Mouse (Mus musculus) lung, postnatal 0 days (tissue): Measurements from ENCODE around the gene 1700034J05Rik. TPM values are rescaled to one million over a fixed set of nuclear protein-coding genes. Genes with fewer than 3 reads are reported as not detected.

ENCODE experiments used
- ATAC-seq: fragments of 200-750 bp; cut with Nextera tagmentation; 2 replicates; pipeline ENCODE4 v1.8.0; 2017; ENCODE audit warnings: moderate library complexity
- DNase-seq: peaks from one replicate; pipeline ENCODE4 v3.0.0-alpha.2; 2016; ENCODE audit warnings: low spot score
- H3K27ac ChIP-seq: fragments of 300-500 bp; sonication (generic); 2 replicates; pipeline ENCODE4 v1.5.1; 2014; ENCODE audit warnings: antibody characterized with exemption, mild to moderate bottlenecking, low read length, mixed read lengths
- H3K27me3 ChIP-seq: fragments of 300-500 bp; sonication (generic); replicated peaks from 2 replicates; pipeline ENCODE4 v1.6.1; 2014; ENCODE audit warnings: low read length, mixed read lengths; ENCODE audit not compliant: insufficient read depth
- H3K36me3 ChIP-seq: fragments of 300-500 bp; sonication (generic); 2 replicates; pipeline ENCODE4 v1.6.1; 2014; ENCODE audit warnings: low read length, mixed read lengths; ENCODE audit not compliant: insufficient read depth
- H3K4me1 ChIP-seq: fragments of 300-500 bp; sonication (generic); 2 replicates; pipeline ENCODE4 v1.6.1; 2014; ENCODE audit warnings: antibody characterized with exemption, low read depth, low read length, mixed read lengths; ENCODE audit not compliant: insufficient read depth
- H3K4me2 ChIP-seq: fragments of 300-500 bp; sonication (generic); replicated peaks from 2 replicates; pipeline ENCODE4 v1.6.1; 2014; ENCODE audit warnings: low read depth, mild to moderate bottlenecking, low read length, moderate library complexity, mixed read lengths
- H3K4me3 ChIP-seq: fragments of 300-500 bp; sonication (generic); 2 replicates; pipeline ENCODE4 v1.5.1; 2014; ENCODE audit warnings: low read depth, low read length
- H3K9ac ChIP-seq: fragments of 300-500 bp; sonication (generic); replicated peaks from 2 replicates; pipeline ENCODE4 v1.6.1; 2014; ENCODE audit warnings: low read depth, mild to moderate bottlenecking
- H3K9me3 ChIP-seq: fragments of 300-500 bp; sonication (generic); 2 replicates; pipeline ENCODE4 v1.6.1; 2016; ENCODE audit warnings: low read length, mixed read lengths
- CTCF ChIP-seq: IDR thresholded peaks from 2 replicates; pipeline ENCODE4 v1.5.1; 2016; ENCODE audit warnings: antibody characterized with exemption, mild to moderate bottlenecking
- EP300 ChIP-seq: IDR thresholded peaks from 2 replicates; pipeline ENCODE4 v1.6.1; 2016; ENCODE audit warnings: antibody characterized with exemption, mild to moderate bottlenecking, control low read depth
- WGBS: fragments of 180-500 bp; shearing (Covaris S2); extraction: QIAGEN DNeasy Blood & Tissue Kit; methylation state at CpG from one replicate; pipeline ENCODE4 v1.1.7; 2014; 5-methylcytosine and 5-hydroxymethylcytosine counted together
- polyA plus RNA-seq: library from polyadenylated mRNA; unstranded; fragments of >200 nt; fragmentation: Nextera tagmentation; extraction: Ambion mirVana; gene quantifications from 2 replicates; pipeline ENCODE4 v1.2.1, GENCODE M21; 2015

The 1700034J05Rik gene
- polyA plus RNA-seq, 1 experiment from 2014 or later, result 0.17 TPM

DNA sequence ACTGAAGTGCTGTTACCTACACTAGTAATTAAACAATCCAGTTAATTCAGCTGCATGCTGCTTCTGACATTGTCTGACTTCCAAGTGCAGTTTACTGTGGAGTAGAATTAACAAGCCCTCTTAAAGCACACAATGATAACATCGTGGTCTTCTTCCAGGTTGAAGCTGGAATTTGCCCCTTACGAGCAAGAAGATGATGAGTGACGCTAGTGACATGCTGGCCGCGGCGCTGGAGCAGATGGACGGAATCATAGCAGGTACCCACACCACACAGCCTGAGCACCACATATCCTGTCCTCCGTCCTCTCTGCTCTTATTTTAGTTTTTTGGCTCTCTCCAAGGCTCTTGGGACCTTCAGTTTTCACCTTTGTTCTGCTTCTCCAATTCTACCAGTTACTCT is 22.2 kb upstream of the 1700034J05Rik start:
- H3K9me3 ChIP-seq, result no peaks in the 10 kb centered on the region
- no peak overlapping the region for H3K4me3 ChIP-seq
- ATAC-seq (no peak), DNase-seq (no peak)
- TF ChIP-seq EP300, result no peak
- no peak overlapping the region for H3K4me2 ChIP-seq
- no peaks in the 10 kb centered on the region for H3K36me3 ChIP-seq
- 78% methylated on average over 8 of the region's 8 CpGs for WGBS
- H3K27me3 ChIP-seq, result no peaks in the 10 kb centered on the region
- peaks cover 8% of the 10 kb centered on the region; the same call in 1 of the 2 replicates for H3K4me1 ChIP-seq
- H3K9ac ChIP-seq, result no peak overlapping the region
- no peak overlapping the region for H3K27ac ChIP-seq

DNA sequence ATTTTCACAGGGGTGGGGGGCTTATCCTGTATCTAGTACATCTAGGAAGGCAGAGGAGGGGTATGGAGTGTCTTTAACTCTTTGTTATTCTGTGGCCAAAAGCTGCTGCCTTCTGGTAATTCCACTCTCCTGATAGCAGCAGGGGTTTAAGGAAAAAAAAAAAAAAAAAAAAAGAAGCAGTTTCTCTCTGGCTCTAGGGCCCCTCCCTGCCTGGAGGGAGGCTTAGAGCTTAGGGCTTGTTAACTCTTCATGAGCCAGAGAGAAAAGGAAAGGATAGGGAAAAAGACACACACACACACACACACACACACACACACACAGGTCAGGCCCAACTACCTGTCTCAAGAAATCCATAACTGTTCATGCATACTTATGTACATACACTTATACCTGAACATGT is 19.6 kb upstream of the 1700034J05Rik start:
- Histone ChIP-seq H3K27ac (no peak overlapping the region), H3K27me3 (no peaks in the 10 kb centered on the region), H3K4me2 (no peak overlapping the region), H3K4me1 (peaks cover 3% of the 10 kb centered on the region; the same call in 1 of the 2 replicates), H3K9me3 (no peaks in the 10 kb centered on the region), H3K36me3 (no peaks in the 10 kb centered on the region), H3K4me3 (no peak overlapping the region), H3K9ac (no peak overlapping the region)
- DNase-seq (no peak), ATAC-seq (no peak)
- no peak for TF ChIP-seq CTCF

DNA sequence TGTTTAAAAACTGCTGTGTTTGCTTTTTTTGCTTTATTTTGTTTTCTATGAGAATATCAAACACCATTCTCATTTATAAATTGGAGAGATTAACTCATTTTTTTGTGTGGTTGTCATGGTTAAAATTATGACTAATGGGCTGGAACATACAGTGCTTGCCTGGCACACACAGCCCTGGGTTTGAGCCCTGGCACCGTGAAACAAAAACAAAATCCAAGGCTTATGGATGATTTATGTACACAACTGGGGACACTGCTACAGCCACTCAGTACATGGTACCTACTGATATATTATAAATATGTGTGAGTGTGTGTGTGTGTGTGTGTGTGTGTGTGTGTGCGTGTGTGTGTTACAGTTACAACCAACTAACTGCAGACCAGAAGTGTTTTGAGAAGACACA is 19.2 kb upstream of the 1700034J05Rik start:
- H3K27me3 ChIP-seq, result no peaks in the 10 kb centered on the region
- H3K36me3 ChIP-seq, result no peaks in the 10 kb centered on the region
- no peaks in the 10 kb centered on the region for H3K9me3 ChIP-seq
- H3K9ac ChIP-seq, result no peak overlapping the region
- H3K4me2 ChIP-seq, result no peak overlapping the region
- TF ChIP-seq CTCF (no peak), EP300 (no peak)
- DNase-seq (no peak), ATAC-seq (no peak)
- no peak overlapping the region for H3K4me3 ChIP-seq
- WGBS, result 64% methylated on average over 2 of the region's 2 CpGs
- no peak overlapping the region for H3K27ac ChIP-seq
- H3K4me1 ChIP-seq, result no peaks in the 10 kb centered on the region; the same call in 1 of the 2 replicates

DNA sequence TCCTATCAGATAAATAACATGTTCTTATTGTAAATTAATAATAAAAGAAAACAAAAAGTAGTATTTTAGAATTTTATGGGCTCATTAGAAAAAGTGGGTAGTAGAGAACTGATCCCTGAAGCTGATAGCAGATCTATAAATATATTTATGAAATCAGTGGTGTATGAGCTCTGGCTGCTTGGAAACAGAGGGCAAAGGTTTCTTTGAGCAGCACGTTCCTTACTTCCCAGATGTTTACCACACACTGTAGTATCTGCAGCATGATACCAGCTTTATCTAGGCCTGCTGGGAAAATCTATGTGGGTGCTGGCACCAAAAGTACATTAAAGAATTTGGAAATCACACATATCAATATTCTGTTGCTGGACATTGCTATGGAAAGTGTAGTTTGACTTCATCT is 18.5 kb upstream of the 1700034J05Rik start:
- H3K27ac ChIP-seq, result no peak overlapping the region
- TF ChIP-seq CTCF, result no peak
- TF ChIP-seq EP300, result no peak
- DNase-seq (no peak), ATAC-seq (no peak)
- no peaks in the 10 kb centered on the region for H3K27me3 ChIP-seq
- H3K9ac ChIP-seq, result no peak overlapping the region
- no peak overlapping the region for H3K4me3 ChIP-seq
- H3K4me1 ChIP-seq, result no peaks in the 10 kb centered on the region; the same call in 1 of the 2 replicates
- H3K9me3 ChIP-seq, result no peaks in the 10 kb centered on the region
- whole genome bisulfite sequencing, result 33% methylated on average over 1 of the region's 1 CpGs
- H3K4me2 ChIP-seq, result no peak overlapping the region
- no peaks in the 10 kb centered on the region for H3K36me3 ChIP-seq

DNA sequence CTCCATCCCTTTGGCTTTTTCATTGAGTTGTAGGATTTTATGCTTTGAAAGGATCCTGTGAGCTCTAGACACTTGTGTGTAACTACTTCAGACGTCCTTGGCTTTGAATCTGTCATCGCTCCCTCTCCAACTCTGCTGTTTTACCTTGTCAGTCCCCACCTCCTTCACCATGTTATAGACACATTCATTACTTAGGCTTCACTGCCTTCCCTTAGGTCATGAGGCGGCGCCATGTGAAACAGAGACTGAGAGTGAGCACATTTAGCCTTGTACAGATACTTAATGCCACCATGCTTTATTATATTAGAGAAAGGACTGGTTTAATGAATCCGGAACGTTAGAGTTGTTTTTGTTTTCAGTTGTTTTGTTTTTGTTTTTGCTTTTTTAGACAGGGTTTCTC is 17.8 kb upstream of the 1700034J05Rik start:
- WGBS, result 77% methylated on average over 6 of the region's 6 CpGs
- H3K9me3 ChIP-seq, result no peaks in the 10 kb centered on the region
- no peaks in the 10 kb centered on the region for H3K27me3 ChIP-seq
- no peak overlapping the region for H3K4me3 ChIP-seq
- no peak overlapping the region for H3K27ac ChIP-seq
- TF ChIP-seq CTCF (no peak), EP300 (no peak)
- H3K36me3 ChIP-seq, result no peaks in the 10 kb centered on the region
- no peaks in the 10 kb centered on the region; the same call in 1 of the 2 replicates for H3K4me1 ChIP-seq
- no peak for DNase-seq
- H3K9ac ChIP-seq, result no peak overlapping the region
- no peak overlapping the region for H3K4me2 ChIP-seq
- no peak for ATAC-seq

DNA sequence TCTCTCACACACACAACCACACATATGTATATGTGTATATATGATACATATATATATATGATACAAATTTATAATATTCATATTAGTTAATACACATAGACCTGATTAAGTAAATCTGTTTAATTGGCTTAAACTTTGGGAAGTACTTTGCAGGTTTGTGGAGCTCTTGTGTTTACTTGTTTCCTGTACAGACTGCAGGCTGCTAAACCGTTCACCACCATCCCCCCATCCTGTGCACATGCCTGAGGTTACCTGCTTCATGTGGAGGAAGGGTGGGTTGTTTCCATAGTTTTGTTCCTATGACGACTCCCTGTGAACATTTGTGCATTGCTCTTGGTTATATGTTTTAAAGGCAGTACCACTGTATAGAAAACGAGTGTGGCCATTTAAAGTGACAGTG is 17.1 kb upstream of the 1700034J05Rik start:
- Histone ChIP-seq H3K36me3 (no peaks in the 10 kb centered on the region), H3K9ac (no peak overlapping the region), H3K9me3 (no peaks in the 10 kb centered on the region), H3K4me2 (no peak overlapping the region), H3K4me3 (no peak overlapping the region), H3K27me3 (no peaks in the 10 kb centered on the region), H3K27ac (no peak overlapping the region), H3K4me1 (no peaks in the 10 kb centered on the region; the same call in 1 of the 2 replicates)
- WGBS, result 45% methylated on average over 3 of the region's 3 CpGs
- ATAC-seq, result peak; percentile 53
- TF ChIP-seq EP300, result no peak
- no peak for TF ChIP-seq CTCF
- DNase-seq, result no peak

DNA sequence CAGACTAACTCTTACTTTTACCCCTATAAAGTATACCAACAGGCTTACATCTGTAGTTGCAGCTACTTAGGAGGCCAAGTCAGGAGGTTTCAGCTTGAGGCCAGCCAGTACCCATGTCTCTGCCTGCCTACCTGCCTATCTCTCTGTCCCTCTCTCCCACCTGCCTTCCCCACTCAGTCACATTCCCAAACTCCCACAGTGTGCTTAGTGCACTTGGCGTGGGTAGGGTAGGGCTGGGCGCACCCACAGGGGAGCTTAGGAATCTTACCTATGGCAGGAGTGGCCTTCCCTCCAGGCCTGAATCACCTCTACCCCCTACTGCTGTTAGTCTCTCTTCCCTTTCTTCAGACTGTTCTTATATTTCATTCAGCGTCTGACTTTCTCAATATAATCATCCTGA is 16.6 kb upstream of the 1700034J05Rik start:
- WGBS, result 58% methylated on average over 3 of the region's 3 CpGs
- Histone ChIP-seq H3K4me3 (no peak overlapping the region), H3K9me3 (no peaks in the 10 kb centered on the region), H3K27ac (peak overlapping the region; percentile 26; the same call in 1 of the 2 replicates), H3K9ac (no peak overlapping the region), H3K27me3 (no peaks in the 10 kb centered on the region), H3K4me2 (no peak overlapping the region), H3K36me3 (no peaks in the 10 kb centered on the region), H3K4me1 (no peaks in the 10 kb centered on the region; the same call in 1 of the 2 replicates)
- DNase-seq, result peak; percentile 36
- TF ChIP-seq EP300, result peak; percentile 46; the same call in 1 of the 2 replicates
- TF ChIP-seq CTCF, result 0 out of 2 replicates have a peak, but pooled peaks have one; percentile 5
- peak; percentile 93 for ATAC-seq
